Mouse (Mus musculus) heart, postnatal 4 days (tissue): ENCODE results near the gene Uba2. TPM values are rescaled to one million over a fixed set of nuclear protein-coding genes. Genes with fewer than 3 reads are reported as not detected.
"Not testable (repeated sequence)": the region's sequence is repeated elsewhere in the genome, so short reads cannot be mapped to it uniquely, and the experiment has no call there.

Experiments used
- DNase-seq: peaks from one replicate; pipeline ENCODE4 v3.0.0; 2021
- total RNA-seq, 2 experiments: library from RNA; stranded (reverse); gene quantifications; 2 replicates each; pipeline ENCODE4 v1.2.3; 2021

The Uba2 gene
- total RNA-seq, 2 experiments from 2014 or later = 61.8 to 70.6 TPM

DNA sequence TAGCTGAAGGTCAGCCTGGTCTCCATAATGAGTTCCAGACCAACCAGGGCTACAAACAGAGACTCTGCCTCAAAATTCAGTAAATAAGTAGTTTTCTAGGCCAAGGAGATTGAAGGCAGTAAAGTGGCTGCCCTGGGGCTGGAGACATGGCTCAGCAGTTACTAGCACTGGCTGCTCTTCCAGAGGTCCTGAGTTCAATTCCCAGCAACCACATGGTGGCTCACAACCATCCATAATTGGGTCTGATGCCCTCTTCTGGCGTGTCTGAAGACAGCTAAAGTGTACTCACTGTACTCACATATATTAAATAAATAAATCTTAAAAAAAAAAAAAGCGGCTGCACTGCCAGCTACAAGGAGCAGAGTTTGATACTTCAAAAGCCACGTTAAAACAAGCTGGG, 3.4 kb downstream of the Uba2 start:
- DNase-seq = no peak

DNA sequence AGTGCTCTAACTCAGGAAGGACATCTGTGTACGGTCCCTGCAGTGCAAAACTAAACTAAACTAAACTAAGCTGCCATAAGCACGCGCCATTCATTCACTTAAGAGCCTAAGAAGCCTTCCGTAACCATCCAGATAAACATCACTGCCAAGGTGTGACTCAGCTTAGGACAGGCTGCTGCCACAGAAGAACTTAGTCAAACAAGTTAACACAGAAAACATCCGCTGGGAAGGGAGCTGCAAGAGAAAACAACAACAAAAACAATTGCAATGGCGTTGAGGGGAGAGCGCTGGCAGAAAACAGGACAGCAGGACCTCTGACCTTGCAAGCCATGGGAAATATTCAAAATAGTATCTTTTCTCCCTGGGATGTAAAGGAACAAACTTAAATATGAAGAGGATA, 4.7 kb downstream of the Uba2 start:
- DNase-seq = no peak

DNA sequence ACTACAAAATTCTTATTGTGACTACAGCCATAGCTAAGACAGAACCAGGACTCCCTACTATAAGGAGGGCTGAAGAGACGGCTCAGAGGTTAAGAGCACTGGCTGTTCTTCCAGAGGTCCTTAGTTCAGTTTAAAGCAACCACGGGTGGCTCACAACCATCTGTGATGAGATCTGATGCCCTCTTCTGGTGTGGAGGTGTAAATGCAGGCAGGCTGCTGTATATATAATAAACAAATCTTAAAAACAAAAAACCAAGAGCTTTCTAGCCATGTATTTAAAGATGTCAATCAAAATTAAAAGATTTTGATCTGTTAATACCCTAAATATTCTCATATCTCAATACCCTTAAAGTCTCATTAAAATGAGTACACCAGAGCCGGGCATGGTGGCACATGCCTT, 10.2 kb downstream of the Uba2 start:
- no peak for DNase-seq

DNA sequence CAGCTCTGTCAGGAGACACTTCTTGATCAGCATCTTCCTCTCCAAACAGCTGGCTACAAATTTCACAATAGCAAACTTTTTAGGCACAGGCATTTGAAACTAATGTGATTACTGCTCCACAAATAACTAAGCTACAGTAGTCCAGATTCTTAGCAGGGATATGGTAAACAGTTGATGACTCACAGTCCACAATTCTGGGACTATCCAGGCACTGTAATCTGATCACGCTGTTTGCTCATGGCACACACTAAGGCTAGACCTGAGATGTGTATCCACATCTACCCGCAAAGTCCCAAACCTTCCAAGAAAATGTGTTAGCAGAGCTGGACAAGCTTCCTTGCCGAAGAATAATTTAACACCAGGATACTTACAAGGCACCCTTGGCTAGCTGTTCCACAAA, 11.4 kb downstream of the Uba2 start:
- DNase-seq = no peak

DNA sequence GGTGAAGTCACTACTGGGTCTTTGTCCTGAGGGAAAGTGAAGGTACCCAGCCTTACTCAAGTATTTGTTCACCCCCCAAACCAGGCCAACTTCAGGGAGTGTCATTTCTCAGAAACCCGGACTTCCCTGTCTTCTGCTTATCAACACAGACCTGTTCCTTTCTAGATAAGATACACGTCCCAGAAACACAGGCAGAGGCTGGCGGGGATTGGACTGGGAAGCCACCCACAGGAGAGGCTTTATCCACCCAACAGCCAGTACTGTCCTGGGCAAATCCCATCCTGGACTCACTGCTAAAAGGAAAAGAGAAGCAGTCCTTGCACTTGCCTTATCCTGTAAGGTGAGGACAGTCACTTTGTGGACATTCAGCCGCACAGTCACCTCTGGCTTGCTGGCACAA, 22.2 kb downstream of the Uba2 start:
- DNase-seq = no peak

DNA sequence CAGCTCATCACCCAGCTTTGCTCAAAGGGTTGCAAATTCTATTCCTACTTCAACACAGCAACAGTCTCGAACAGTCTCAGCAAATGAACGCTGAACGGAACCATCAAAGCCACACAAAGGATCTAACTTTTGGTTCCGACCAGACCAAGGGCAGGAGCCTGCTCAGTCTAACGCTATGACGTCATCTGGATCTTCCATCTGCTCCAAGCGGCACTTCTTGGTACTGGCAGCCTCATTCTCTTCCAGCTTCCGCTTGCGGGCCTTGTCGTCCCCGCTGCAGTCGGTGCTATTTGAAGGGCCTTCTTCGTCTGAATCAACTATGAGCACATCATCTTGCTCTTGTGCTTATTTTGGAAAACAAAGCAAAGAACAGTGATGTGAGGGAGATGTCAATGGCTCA, 28.3 kb downstream of the Uba2 start:
- DNase-seq = no peak

DNA sequence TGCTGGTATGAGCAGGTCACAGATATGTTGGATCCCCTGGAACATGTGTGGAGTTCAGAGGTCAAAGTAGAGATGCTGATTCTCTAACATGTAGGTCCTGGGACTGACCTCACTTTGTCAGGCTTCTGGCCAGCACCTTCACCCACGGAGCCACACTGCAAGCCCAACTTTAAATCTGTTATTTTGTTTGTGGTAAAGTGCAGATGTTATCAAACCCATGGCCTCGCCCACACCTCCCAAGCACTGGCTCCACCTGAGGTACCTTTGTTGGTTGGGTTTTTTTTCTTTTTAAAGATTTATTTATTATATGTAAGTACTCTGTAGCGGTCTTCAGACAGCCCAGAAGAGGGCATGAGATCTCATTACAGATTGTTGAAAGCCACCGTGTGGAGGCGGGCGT, 29.9 kb downstream of the Uba2 start:
- no peak for DNase-seq

DNA sequence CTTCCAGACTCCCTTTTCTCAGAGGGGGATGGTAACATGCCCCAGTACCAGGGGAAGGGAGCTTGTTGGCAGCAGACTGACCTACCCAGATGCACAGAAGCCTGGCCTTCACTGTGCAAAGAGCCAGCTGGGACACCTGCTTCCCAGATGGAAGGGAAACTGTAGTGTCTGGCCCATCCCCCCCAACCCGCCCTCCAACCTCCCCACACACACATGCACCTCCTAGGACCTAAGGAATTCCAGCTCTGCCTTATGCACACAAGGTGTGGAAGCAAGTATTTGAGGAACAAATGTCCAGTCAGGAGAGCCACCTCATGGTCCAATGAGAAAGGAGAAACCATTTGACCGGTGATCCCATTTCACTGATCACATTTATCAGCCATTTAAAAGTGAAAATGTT, 35.1 kb downstream of the Uba2 start:
- DNase-seq = no peak

DNA sequence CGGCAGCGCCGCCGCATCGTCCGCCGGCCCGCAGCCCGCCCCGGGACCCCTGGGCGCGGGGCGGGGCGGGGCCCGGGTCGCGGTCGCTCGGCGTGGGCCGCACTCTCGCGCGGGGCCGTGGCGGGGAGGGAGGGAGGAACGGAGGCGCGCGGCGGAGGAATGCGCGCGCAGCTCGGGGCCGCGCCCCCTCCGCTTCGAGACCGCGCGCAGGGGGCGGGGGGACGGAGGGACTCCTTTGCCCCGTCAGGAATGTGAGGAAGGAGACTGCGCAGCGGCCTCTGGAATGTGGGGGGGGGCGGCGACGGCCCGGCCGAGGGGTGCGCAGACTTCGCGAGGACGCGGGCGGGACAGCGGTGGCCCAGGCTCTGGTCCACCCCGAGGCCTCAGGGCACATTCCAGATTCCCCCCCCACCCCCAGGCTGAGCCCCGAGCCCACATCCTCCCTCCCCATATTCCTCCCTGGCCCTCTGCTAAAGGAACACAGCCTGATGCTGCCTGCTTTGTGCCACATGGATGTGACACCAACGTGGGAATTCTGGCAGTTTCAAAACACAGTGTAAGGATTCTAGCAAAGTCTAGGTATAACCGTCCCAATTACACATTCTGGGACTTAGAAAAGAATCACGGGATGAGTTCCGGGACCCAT, 36.2 kb downstream of the Uba2 start, which contains the start of gene Wtip:
TSS of gene Wtip (minus strand) at position 152 of the 646 bp plus-strand sequence.
- DNase-seq = peak; percentile 91

DNA sequence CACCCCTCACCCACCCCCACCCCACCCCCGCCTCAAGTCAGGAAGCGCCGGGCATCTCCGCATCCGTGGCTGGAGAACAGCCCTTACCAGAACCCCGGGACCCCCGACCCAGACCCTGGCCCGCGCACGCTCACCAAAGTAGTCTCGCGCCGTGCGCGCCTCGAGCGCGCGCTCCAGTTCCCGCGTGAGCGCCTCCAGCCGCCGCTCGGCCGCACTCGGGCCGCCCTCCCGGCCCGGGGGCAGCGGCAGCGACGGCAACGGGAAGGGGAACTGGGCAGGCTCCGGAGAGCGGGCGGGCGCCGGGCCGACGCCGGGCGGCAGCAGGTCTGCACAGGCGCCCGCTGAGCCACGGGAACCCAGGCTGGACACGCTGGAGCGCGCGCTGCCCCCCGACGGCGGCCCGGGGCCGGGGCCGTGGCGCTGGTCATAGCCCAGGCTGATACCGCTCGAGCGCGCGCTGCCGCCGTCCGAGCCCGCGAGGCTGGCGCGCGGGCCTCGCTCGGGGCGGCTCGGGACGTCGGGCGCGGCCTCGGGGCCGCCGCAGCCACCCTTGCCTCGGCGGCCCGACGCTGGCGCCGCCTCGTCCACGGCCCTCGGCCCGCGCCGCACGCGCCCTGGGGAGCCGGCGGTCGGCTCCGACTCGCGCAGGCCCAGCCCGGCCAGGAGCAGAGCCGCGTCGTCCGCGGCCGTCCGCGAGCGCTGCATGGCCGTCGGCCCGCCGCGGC, 36.9 kb downstream of the Uba2 start:
- DNase-seq = peak; percentile 42

DNA sequence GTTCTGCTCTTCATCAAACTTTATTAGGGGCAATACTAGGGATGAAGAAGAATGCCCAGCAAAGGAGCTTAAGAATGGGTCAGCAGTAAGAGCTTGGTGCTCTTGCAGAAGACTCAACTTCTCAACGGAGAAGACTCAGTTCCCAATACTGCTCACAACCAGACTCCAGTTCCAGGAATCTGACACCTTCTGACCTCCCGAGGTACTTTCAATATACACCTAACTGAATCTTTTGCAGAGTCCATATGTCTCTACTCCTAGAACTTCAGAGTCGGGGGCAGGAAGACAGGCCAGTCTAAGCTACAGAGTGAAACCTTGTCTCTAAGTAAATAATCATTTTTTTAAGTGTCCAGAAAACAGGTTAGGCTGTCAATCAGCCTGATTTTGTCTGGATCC, 37.4 kb downstream of the Uba2 start:
- DNase-seq = no peak

DNA sequence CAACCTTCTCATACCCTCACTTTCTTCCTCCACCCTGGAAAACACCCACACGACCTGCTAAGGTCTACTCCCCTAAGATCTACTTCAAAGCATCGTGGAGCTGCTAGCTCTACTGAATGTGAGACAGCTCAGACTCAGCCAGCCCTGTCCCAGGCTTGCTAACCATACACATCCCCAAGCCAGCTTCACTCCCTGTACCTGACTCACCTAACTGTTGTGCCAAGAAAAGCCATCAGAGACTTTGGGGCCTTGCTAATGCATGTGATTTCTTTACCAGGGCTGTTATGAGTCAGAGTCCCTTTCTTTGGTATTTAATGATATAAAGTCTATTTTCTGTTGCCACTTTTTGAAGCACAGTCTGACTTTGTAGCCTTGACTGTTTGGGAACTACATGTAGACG, 38.3 kb downstream of the Uba2 start:
- no peak for DNase-seq

DNA sequence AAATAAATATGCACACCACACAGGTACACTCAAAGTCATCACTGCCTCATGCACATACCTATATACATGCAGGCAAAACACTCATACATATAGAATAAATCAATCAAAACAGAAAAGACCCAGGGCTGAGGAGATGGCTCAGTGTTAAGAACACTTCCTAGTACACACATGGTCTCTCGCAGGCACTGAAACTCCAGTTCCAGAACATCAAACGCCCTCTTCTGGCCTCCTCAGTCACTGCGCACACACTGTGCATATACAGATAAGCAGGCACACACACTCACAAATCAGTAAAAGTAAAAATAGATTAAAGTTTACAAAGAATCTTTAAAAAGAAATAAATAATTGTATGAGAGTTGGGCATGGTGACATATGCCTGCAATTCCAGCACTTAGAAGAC, 43.1 kb downstream of the Uba2 start:
- no peak for DNase-seq

DNA sequence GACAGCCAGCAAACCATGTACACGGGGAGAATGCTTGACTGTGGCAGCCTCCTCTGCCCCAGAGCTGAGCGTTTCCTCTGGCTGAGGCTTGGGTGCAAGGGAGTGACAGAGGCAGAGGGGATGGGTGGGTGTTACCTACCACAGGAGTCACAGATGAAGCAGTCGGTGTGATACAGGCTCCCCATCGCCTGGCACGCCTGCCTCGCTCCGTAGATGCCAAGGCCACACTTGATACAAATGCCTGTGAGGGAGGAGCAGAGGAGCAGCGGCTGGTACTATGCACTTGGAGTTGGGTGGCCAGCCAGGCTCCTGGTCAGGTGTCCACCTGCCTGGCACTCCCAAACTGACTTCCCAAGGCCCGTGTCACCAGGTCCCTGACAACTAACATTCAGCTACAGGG, 44.1 kb downstream of the Uba2 start:
- no peak for DNase-seq

DNA sequence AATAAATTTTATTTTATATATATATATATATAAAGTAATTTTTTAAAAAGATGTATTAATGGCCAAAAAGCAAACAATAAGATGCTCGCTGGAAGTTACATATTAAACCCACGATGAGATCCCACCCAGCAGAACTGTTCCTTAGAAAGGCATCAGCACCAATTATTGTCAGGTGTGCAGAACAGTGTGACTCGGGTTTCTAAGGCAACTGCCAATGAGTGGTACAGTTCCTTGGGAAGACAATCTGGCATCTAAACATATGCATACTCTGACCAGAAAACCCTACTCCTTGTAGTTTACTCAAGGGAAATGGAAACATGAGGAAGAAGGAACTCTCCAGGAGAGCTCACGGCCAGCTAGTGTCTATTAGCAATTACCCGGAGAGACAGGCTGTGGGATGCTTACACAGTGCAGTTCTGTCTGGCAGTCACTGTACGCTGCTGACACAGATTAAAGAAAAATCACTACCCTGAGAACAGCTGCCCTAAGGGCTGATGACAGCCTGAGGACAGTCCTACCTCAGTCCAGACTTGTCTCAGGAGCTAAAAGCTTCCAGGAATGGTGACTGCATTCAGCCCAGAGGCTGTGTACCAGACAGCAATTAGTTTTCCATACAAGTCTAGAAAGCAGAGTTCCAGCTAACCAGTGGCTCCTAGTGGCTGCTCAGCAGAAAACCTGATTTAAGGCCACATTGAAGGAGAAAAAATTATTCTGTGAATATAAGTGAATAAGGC, 46.2 kb downstream of the Uba2 start:
- no peak for DNase-seq

DNA sequence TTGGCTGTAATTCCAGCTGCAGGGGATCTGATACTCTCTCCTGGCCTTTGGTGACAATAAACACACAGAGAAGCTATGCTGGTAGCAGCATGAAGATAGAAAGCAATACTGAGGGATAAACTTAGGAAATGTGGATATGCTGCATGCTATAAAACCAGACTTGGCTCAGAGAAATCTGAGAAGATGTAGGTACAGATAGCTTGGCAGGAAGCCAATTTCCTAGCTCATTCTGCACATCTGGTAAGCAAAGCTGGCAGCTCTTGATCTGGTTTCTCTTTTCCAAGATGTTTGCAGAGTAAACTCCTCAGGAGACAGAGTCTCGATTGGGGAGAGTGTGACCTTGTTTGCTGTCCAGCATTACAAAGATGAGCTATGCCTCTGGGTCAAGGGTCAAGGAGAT, 48.8 kb downstream of the Uba2 start:
- DNase-seq = not testable (repeated sequence)

DNA sequence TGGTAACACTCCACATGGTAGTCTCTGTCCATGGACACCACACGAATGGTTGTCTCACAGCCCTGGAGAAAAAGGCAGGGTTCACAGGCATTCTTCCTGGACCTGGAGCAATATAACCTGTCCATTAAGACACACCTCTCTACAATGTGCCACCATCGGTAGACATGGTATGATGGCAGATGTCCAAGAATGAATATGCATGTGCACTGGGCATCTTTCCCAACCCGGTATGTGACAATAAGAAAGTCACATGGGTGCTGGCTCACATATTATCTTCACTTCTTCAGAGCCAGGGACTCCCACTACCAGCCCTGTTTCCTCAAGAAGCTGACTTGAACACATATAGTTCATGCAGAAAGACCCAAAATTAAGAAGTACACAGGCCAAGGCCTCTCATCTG, 52.8 kb downstream of the Uba2 start:
- no peak for DNase-seq

DNA sequence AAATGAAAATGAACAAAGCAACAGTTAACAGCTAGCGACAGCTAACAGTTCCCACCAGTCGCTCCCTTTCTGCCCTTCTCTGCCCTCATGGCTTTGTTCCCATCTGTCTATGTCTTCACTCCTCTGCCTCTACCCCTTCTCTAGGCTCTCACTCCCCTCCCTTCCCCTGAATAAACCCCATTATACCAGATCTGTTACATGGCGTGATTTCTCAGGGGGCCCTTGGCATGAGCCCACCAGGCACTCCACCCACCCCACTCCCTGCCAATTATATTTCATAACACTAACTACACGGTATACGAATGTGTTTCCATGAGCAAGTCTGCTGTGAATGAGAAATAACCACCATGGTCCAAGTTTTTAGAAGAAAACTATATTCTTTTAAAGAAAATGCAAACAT, 60.2 kb downstream of the Uba2 start:
- no peak for DNase-seq

DNA sequence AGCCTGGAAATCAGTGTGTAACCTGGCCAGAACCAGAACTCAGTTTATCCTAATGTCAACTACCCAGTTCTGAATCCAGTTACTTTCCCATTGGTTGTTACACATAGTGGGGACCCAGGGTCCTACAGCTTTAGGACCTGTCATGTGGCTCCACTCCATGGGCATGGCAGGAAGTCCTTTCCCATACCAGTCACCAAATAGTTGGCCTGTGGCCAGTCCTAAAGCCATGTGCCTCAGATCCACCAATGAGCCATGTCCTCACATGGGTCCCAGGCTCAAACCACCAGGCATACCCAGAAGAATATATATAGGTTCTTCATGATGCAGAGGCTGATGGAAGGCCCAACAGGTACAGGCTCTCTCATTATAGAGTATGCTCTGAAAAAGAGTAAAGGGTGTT, 68.1 kb downstream of the Uba2 start:
- no peak for DNase-seq

DNA sequence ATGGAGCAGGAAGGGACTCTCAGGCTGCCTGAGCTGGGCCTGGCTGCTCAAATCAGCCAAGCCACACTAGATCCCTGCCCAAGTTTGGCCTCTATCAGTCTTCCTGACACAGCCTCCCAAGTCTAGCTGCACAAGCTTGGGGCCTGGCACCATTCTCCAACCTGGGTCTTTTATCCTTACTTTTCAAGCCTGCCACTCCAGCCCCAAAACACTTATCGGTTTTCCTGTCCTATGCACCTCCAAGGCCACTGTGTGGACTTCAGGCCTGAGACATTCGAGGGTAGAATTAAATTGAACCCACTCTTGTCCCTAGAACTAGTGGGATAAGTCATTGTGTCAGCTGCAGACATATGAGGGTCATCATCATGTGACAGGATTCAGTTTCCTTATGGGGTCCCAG, 69.4 kb downstream of the Uba2 start:
- no peak for DNase-seq

DNA sequence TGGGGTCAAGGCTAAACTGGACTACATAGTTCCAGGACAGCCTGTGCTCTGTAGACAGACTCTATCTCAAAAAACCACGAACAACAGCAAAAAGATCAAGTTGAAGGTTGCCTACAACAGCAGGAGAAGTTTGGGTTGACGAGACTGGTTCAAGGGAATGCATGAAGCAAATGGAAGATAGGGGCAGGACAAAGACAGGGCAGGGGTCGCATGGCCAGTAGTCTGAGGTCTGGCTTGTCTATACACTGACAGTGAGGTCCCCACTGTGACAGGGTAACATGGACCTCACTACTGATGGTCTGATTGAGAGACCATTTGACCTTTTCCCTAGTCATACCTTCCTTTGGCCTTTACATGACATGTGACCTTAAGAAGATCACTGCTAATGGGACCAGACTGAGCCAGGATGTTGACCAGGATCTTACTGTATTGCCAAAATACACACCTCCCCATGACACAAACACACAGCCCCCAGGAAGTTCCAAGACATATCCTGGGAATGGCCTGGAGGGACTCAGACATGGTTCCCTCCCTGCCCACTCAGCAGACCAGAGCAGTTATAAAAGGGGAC, 74.4 kb downstream of the Uba2 start, which contains the start of gene Scgb1b30:
TSS of gene Scgb1b30 (plus strand) at position 521 of the 571 bp plus-strand sequence.
- DNase-seq = no peak
